Mouse (Mus musculus) gastrocnemius, adult 2 months (tissue): ENCODE measurements around the gene Iqcb1. TPM values are rescaled to one million over a fixed set of nuclear protein-coding genes. Genes with fewer than 3 reads are reported as not detected.
A peak's percentile ranks its signal among the peaks of the same experiment; 100 is the strongest.

ENCODE experiments used
- DNase-seq: peaks from one replicate; pipeline ENCODE4 v3.0.0; 2022
- H3K27ac ChIP-seq: fragments of 200-600 bp; 2 replicates; pipeline ENCODE4 v1.8.1; 2022; ENCODE audit warnings: mild to moderate bottlenecking
- H3K4me3 ChIP-seq: fragments of 200-600 bp; 2 replicates; pipeline ENCODE4 v1.8.1; 2022; ENCODE audit warnings: mild to moderate bottlenecking, moderate library complexity
- CTCF ChIP-seq: fragments of 200-600 bp; IDR thresholded peaks from 2 replicates; pipeline ENCODE4 v1.8.1; 2022; ENCODE audit warnings: antibody characterized with exemption, mild to moderate bottlenecking, moderate library complexity
- intact Hi-C: fragments of 180-260 bp; cut with DNase I; formaldehyde crosslinking; loops from one replicate; pipeline ENCODE4 v1.15.1; 2025
- microRNA-seq: library from miRNA; unstranded; fragments of <30 nt; microRNA quantifications from one replicate; pipeline ENCODE4 v1.2.0, GENCODE M21; 2021
- total RNA-seq, 2 experiments: library from RNA; stranded (reverse); gene quantifications; 2 replicates each; pipeline ENCODE4 v1.2.3; 2021

Iqcb1 gene
- total RNA-seq, 2 experiments from 2014 or later: 5.8 to 5.9 TPM

- Histone ChIP-seq H3K27ac (no peak overlapping the region), H3K4me3 (no peak overlapping the region)
- intact Hi-C loops: loop anchor here (5.0 kb wide), 2 partner anchors 52 to 122 kb away; no protein-coding TSS in a partner anchor
- DNase-seq: peak; percentile 39
- peak; percentile 56 for TF ChIP-seq CTCF
Measured at GRCm38 (mm10) chr16:36884881-36885280, 56.7 kb downstream of the Iqcb1 start.

GRCm38 (mm10) chr16:36885912-36886311 lies 57.7 kb downstream of the Iqcb1 start:
- DNase-seq: no peak
- TF ChIP-seq CTCF: no peak
- intact Hi-C loops: loop anchor here (5.0 kb wide), 1 partner anchor 121 kb away; no protein-coding TSS in a partner anchor

GRCm38 (mm10) chr16:36887546-36887945 lies 59.4 kb downstream of the Iqcb1 start:
- TF ChIP-seq CTCF: no peak
- H3K4me3 ChIP-seq: no peak overlapping the region
- no peak overlapping the region for H3K27ac ChIP-seq
- DNase-seq: no peak
- intact Hi-C loops: loop anchor here (5.0 kb wide), 1 partner anchor 120 kb away; no protein-coding TSS in a partner anchor

More at GRCm38 (mm10) chr16:36885912-36886311, 57.7 kb downstream of the Iqcb1 start:
- no peak overlapping the region for H3K4me3 ChIP-seq
- no peak overlapping the region for H3K27ac ChIP-seq

- H3K4me3 ChIP-seq: no peak overlapping the region
- no peak overlapping the region for H3K27ac ChIP-seq
- TF ChIP-seq CTCF: no peak
- DNase-seq: no peak
- intact Hi-C loops: no loop called here
Measured at GRCm38 (mm10) chr16:36890559-36890958, 62.4 kb downstream of the Iqcb1 start.

GRCm38 (mm10) chr16:36891415-36891814 lies 63.2 kb downstream of the Iqcb1 start:
- intact Hi-C loops: no loop called here
- no peak for DNase-seq
- TF ChIP-seq CTCF: no peak
- Histone ChIP-seq H3K4me3 (no peak overlapping the region), H3K27ac (no peak overlapping the region)

- H3K27ac ChIP-seq: no peak overlapping the region
- H3K4me3 ChIP-seq: no peak overlapping the region
- no peak for DNase-seq
- intact Hi-C loops: no loop called here
- no peak for TF ChIP-seq CTCF
Measured at GRCm38 (mm10) chr16:36893317-36893716, 65.1 kb downstream of the Iqcb1 start.

GRCm38 (mm10) chr16:36896712-36897111 lies 68.5 kb downstream of the Iqcb1 start:
- intact Hi-C loops: no loop called here
- no peak overlapping the region for H3K4me3 ChIP-seq
- DNase-seq: no peak
- no peak for TF ChIP-seq CTCF
- no peak overlapping the region for H3K27ac ChIP-seq

GRCm38 (mm10) chr16:36903156-36903555 lies 75.0 kb downstream of the Iqcb1 start:
- H3K27ac ChIP-seq: no peak overlapping the region
- no peak for DNase-seq
- intact Hi-C loops: no loop called here
- H3K4me3 ChIP-seq: no peak overlapping the region
- TF ChIP-seq CTCF: no peak

GRCm38 (mm10) chr16:36911909-36912308 lies 83.7 kb downstream of the Iqcb1 start:
- intact Hi-C loops: no loop called here
- Histone ChIP-seq H3K27ac (no peak overlapping the region), H3K4me3 (no peak overlapping the region)
- TF ChIP-seq CTCF: no peak
- no peak for DNase-seq

- intact Hi-C loops: no loop called here
- no peak for DNase-seq
- Histone ChIP-seq H3K27ac (no peak overlapping the region), H3K4me3 (no peak overlapping the region)
- no peak for TF ChIP-seq CTCF
Measured at GRCm38 (mm10) chr16:36912311-36912710, 84.1 kb downstream of the Iqcb1 start.

- TF ChIP-seq CTCF: no peak
- DNase-seq: no peak
- Histone ChIP-seq H3K27ac (no peak overlapping the region), H3K4me3 (no peak overlapping the region)
- intact Hi-C loops: no loop called here
Measured at GRCm38 (mm10) chr16:36914195-36914594, 86.0 kb downstream of the Iqcb1 start.

GRCm38 (mm10) chr16:36918505-36918904 lies 90.3 kb downstream of the Iqcb1 start:
- H3K27ac ChIP-seq: no peak overlapping the region
- intact Hi-C loops: no loop called here
- TF ChIP-seq CTCF: no peak
- no peak overlapping the region for H3K4me3 ChIP-seq
- no peak for DNase-seq

- no peak for TF ChIP-seq CTCF
- no peak overlapping the region for H3K27ac ChIP-seq
- intact Hi-C loops: no loop called here
- no peak for DNase-seq
- no peak overlapping the region for H3K4me3 ChIP-seq
Measured at GRCm38 (mm10) chr16:36920410-36920809, 92.2 kb downstream of the Iqcb1 start.

- no peak for DNase-seq
- no peak overlapping the region for H3K27ac ChIP-seq
- no peak for TF ChIP-seq CTCF
- no peak overlapping the region for H3K4me3 ChIP-seq
- intact Hi-C loops: no loop called here
Measured at GRCm38 (mm10) chr16:36921067-36921613, 93.0 kb downstream of the Iqcb1 start.

- no peak for DNase-seq
- Histone ChIP-seq H3K4me3 (no peak overlapping the region), H3K27ac (no peak overlapping the region)
- TF ChIP-seq CTCF: no peak
- intact Hi-C loops: no loop called here
Measured at GRCm38 (mm10) chr16:36921980-36922379, 93.8 kb downstream of the Iqcb1 start.

Small RNA genes within 50 kb of the gene (microRNA-seq; reads per million reads assigned to microRNA genes)
- not detected for gene Gm22617

Other genes starting within 250 kb of the Iqcb1 start
- under 1 TPM; 0.13 to 0.17 TPM for gene Cd86, start 162.3 kb upstream of the Iqcb1 start, total RNA-seq
- gene Ildr1, start 134.4 kb upstream of the Iqcb1 start, total RNA-seq: under 1 TPM in 1 of 2 experiments, not detected in 1; 0.14 TPM
- 1 to 10 TPM; 2.3 to 3.8 TPM for gene Slc15a2, start 43.4 kb upstream of the Iqcb1 start, total RNA-seq
- gene Eaf2, start 46.6 kb downstream of the Iqcb1 start, total RNA-seq: under 1 TPM in 1 of 2 experiments, not detected in 1; 0.25 TPM
- 10 to 100 TPM; 17.7 to 28.9 TPM for gene Golgb1, start 46.8 kb downstream of the Iqcb1 start, total RNA-seq
- gene Hcls1, start 106.6 kb downstream of the Iqcb1 start, total RNA-seq: 1 to 10 TPM; 1.6 to 2.7 TPM
- gene Fbxo40, start 162.1 kb downstream of the Iqcb1 start, total RNA-seq: 100 to 1,000 TPM; 258 to 380 TPM
- under 1 TPM; 0.23 to 0.56 TPM for gene Polq, start 183.4 kb downstream of the Iqcb1 start, total RNA-seq